Mouse (Mus musculus) thymus, adult 2 months (tissue): ENCODE data around the gene Krt17. TPM values are rescaled to one million over a fixed set of nuclear protein-coding genes. Genes with fewer than 3 reads are reported as not detected.

Experiments used
- DNase-seq: peaks from one replicate; pipeline ENCODE4 v3.0.0; 2021
- H3K27ac ChIP-seq: fragments of 200-500 bp; 2 replicates; pipeline ENCODE4 v1.5.1; 2012; ENCODE audit warnings: low read length, control low read depth; ENCODE audit not compliant: control insufficient read depth, insufficient read depth
- H3K27me3 ChIP-seq: fragments of 200-500 bp; 2 replicates; pipeline ENCODE4 v1.6.1; 2012; ENCODE audit warnings: mild to moderate bottlenecking, low read length, moderate library complexity, mixed read lengths; ENCODE audit not compliant: control insufficient read depth, insufficient read depth
- H3K36me3 ChIP-seq: fragments of 200-500 bp; 2 replicates; pipeline ENCODE4 v1.6.1; 2012; ENCODE audit warnings: mild to moderate bottlenecking, low read length, moderate library complexity; ENCODE audit not compliant: control insufficient read depth, insufficient read depth
- H3K4me1 ChIP-seq: fragments of 200-500 bp; replicated peaks from 2 replicates; pipeline ENCODE4 v1.6.1; 2012; ENCODE audit warnings: low read length; ENCODE audit not compliant: control insufficient read depth, insufficient read depth
- H3K4me3 ChIP-seq: fragments of 200-500 bp; 2 replicates; pipeline ENCODE4 v1.5.1; 2012; ENCODE audit warnings: mild to moderate bottlenecking, low read length, control low read depth, moderate library complexity; ENCODE audit not compliant: control insufficient read depth, insufficient read depth
- CTCF ChIP-seq: fragments of 200-500 bp; IDR thresholded peaks from 2 replicates; pipeline ENCODE4 v1.5.1; 2012; ENCODE audit warnings: mild to moderate bottlenecking, control low read depth, low read length, moderate library complexity, borderline replicate concordance; ENCODE audit not compliant: control insufficient read depth, poor library complexity, insufficient read depth; ENCODE audit errors: extremely low read depth
- POLR2A ChIP-seq: fragments of 200-500 bp; IDR thresholded peaks from 2 replicates; pipeline ENCODE4 v1.6.1; 2012; ENCODE audit warnings: mild to moderate bottlenecking, low read length, control low read depth, moderate library complexity; ENCODE audit not compliant: control insufficient read depth, poor library complexity, insufficient read depth; ENCODE audit errors: extremely low read depth
- WGBS: fragments of 180-500 bp; shearing (Covaris S2); methylation state at CpG from one replicate; pipeline ENCODE4 v1.1.7; 2018; 5-methylcytosine and 5-hydroxymethylcytosine counted together
- polyA plus RNA-seq: library from polyadenylated mRNA; depleted of rRNA; stranded (reverse); fragments of >200 nt; gene quantifications from 2 replicates; pipeline ENCODE4 v1.2.3, GENCODE M21; 2012; rRNA removed

Gene Krt17
- polyA plus RNA-seq, 1 experiment, result 276 TPM

- no peaks in the 10 kb centered on the region for H3K27me3 ChIP-seq
- H3K4me1 ChIP-seq, result no peaks in the 10 kb centered on the region
- no peaks in the 10 kb centered on the region for H3K36me3 ChIP-seq
- H3K4me3 ChIP-seq, result no peak within 1 kb of the TSS
- WGBS, result 88% methylated on average over 8 of the region's 8 CpGs
- TF ChIP-seq POLR2A, result no peak
- no peak for TF ChIP-seq CTCF
- DNase-seq, result no peak
- no peak within 1 kb of the TSS for H3K27ac ChIP-seq
These were observed 53.3 kb downstream of the Krt17 start, which contains the start of gene Krt14 for GRCm38 (mm10) chr11:100207498-100207897. Krt14 (minus strand) TSS chr11:100207548.

Other genes starting within 250 kb of the Krt17 start
- gene Krt33a, start 244.8 kb downstream of the Krt17 start, polyA plus RNA-seq, result 0.11 and 0.14 TPM in 2 replicates
- 0.44 TPM in 1 of 2 replicates, not detected in the other for gene Krt33b, start 231.2 kb downstream of the Krt17 start, polyA plus RNA-seq
- gene Krt34, start 219.5 kb downstream of the Krt17 start, polyA plus RNA-seq, result not detected in 2 replicates
- gene Krt31, start 210.5 kb downstream of the Krt17 start, polyA plus RNA-seq, result 0.15 and 0.23 TPM in 2 replicates
- gene Krt32, start 172.8 kb downstream of the Krt17 start, polyA plus RNA-seq, result 0.18 and 0.30 TPM in 2 replicates
- 0.13 and 0.20 TPM in 2 replicates for gene Krt35, start 164.8 kb downstream of the Krt17 start, polyA plus RNA-seq
- 0.79 and 0.90 TPM in 2 replicates for gene Krt36, start 155.4 kb downstream of the Krt17 start, polyA plus RNA-seq
- 0.92 and 0.98 TPM in 2 replicates for gene Krt13, start 139.5 kb downstream of the Krt17 start, polyA plus RNA-seq
- gene Krt15, start 125.1 kb downstream of the Krt17 start, polyA plus RNA-seq, result 0.85 and 1.1 TPM in 2 replicates
- 8.7 and 13.0 TPM in 2 replicates for gene Krt19, start 112.4 kb downstream of the Krt17 start, polyA plus RNA-seq
- 0.31 and 0.42 TPM in 2 replicates for gene Krt9, start 67.8 kb downstream of the Krt17 start, polyA plus RNA-seq
- gene Krt14, start 53.5 kb downstream of the Krt17 start, polyA plus RNA-seq, result 59.7 and 80.7 TPM in 2 replicates
- 4.1 and 4.8 TPM in 2 replicates for gene Krt16, start 12.1 kb downstream of the Krt17 start, polyA plus RNA-seq
- 0.31 and 0.97 TPM in 2 replicates for gene Krt42, start 8.8 kb upstream of the Krt17 start, polyA plus RNA-seq
- gene Eif1, start 58.9 kb upstream of the Krt17 start, polyA plus RNA-seq, result 117 and 131 TPM in 2 replicates
- 2.0 and 2.4 TPM in 2 replicates for gene Gast, start 73.4 kb upstream of the Krt17 start, polyA plus RNA-seq
- 7.7 and 8.6 TPM in 2 replicates for gene Hap1, start 95.1 kb upstream of the Krt17 start, polyA plus RNA-seq
- gene Jup, start 136.7 kb upstream of the Krt17 start, polyA plus RNA-seq, result 220 and 221 TPM in 2 replicates
- gene P3h4, start 153.8 kb upstream of the Krt17 start, polyA plus RNA-seq, result 22.3 and 23.6 TPM in 2 replicates
- gene Fkbp10, start 154.7 kb upstream of the Krt17 start, polyA plus RNA-seq, result 7.8 and 9.5 TPM in 2 replicates
- gene Nt5c3b, start 180.8 kb upstream of the Krt17 start, polyA plus RNA-seq, result 129 and 136 TPM in 2 replicates
- 0.58 and 0.66 TPM in 2 replicates for gene Klhl10, start 180.9 kb upstream of the Krt17 start, polyA plus RNA-seq
- 8.0 and 10.4 TPM in 2 replicates for gene Klhl11, start 211.7 kb upstream of the Krt17 start, polyA plus RNA-seq